In the genomic region with DNA sequence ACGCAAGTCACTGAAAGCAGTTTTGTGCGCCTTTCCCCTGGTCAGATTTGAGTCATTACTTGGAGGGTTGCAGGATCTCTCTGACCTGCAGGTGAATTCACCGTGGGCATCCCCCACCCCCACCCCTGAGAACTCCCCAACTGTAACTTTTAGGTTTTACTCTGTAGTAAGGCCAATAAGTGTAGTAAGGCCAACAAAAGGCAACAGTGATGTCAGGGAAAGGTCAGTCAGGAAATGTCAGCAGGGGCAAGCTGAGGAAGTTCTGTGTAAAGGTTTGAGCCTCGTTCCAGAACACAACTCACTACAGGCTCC, we compare ENCODE assay signal across 8 mouse cellular contexts. TPM values are rescaled to one million over a fixed set of nuclear protein-coding genes. Genes with fewer than 3 reads are reported as not detected.
DNase-seq lines count a peak whose midpoint lies in the region; ATAC-seq and TF ChIP-seq lines count a peak whose summit lies in the region.

No protein-coding gene starts in this region.

- no peaks in the 10 kb centered on the region for H3K27me3 ChIP-seq in limb, embryonic 12.5 days
- H3K27me3 ChIP-seq in neural tube, embryonic 15.5 days (replicated peaks), result no peaks in the 10 kb centered on the region

- no peak overlapping the region for H3K27ac ChIP-seq in embryonic fibroblast, embryonic 13.5 days (ENCODE audit: insufficient read depth, low read length)
- H3K27ac ChIP-seq in limb, embryonic 12.5 days, result no peak overlapping the region
- no peak overlapping the region; the same call in 1 of the 2 replicates for H3K27ac ChIP-seq in neural tube, embryonic 15.5 days (replicated peaks)

- H3K36me3 ChIP-seq in limb, embryonic 12.5 days, result peaks cover 9% of the 10 kb centered on the region; the same call in 1 of the 2 replicates
- no peaks in the 10 kb centered on the region for H3K36me3 ChIP-seq in neural tube, embryonic 15.5 days

- WGBS in lung, adult 2 months, result 10% methylated on average over 4 of the region's 4 CpGs
- 12% methylated on average over 4 of the region's 4 CpGs for WGBS in limb, embryonic 12.5 days
- 11% methylated on average over 4 of the region's 4 CpGs for whole genome bisulfite sequencing in neural tube, embryonic 15.5 days

- no peaks in the 10 kb centered on the region for H3K4me1 ChIP-seq in lung, adult 2 months (ENCODE audit: control insufficient read depth, insufficient read depth, low read length)
- peaks cover 5% of the 10 kb centered on the region; the same call in 1 of the 2 replicates for H3K4me1 ChIP-seq in embryonic fibroblast, embryonic 13.5 days (ENCODE audit: control insufficient read depth, insufficient read depth, low read length)
- peaks cover 13% of the 10 kb centered on the region for H3K4me1 ChIP-seq in limb, embryonic 12.5 days (replicated peaks)
- H3K4me1 ChIP-seq in neural tube, embryonic 15.5 days, result peaks cover 29% of the 10 kb centered on the region

- H3K4me3 ChIP-seq in lung, adult 2 months (replicated peaks; ENCODE audit: extremely low read depth, low read depth, low read length), result peak overlapping the region; percentile 31
- H3K4me3 ChIP-seq in embryonic fibroblast, embryonic 13.5 days (ENCODE audit: insufficient read depth, low read length), result peak overlapping the region; percentile 75
- H3K4me3 ChIP-seq in limb, embryonic 12.5 days (replicated peaks), result peak overlapping the region; percentile 97
- H3K4me3 ChIP-seq in neural tube, embryonic 15.5 days (replicated peaks), result peak overlapping the region; percentile 69

- ATAC-seq in limb, embryonic 12.5 days (ENCODE audit: insufficient number of reproducible peaks, insufficient read depth, low FRiP score, low TSS enrichment, low read depth), result no peak
- no peak for ATAC-seq in neural tube, embryonic 15.5 days (ENCODE audit: low FRiP score)
- ATAC-seq in inflammation-experienced regulatory T-cells, adult 6 months, result no peak

- DNase-seq in lung, adult 2 months, result no peak
- no peak for DNase-seq in lung, postnatal 10 days
- DNase-seq in layer of hippocampus, adult 9-10 months (ENCODE audit: low spot score), result no peak
- DNase-seq in right cerebral cortex, postnatal 14 days, result no peak

- H3K4me2 ChIP-seq in limb, embryonic 12.5 days, result peak overlapping the region; percentile 95
- H3K4me2 ChIP-seq in neural tube, embryonic 15.5 days, result peak overlapping the region; percentile 80

- H3K9me3 ChIP-seq in limb, embryonic 12.5 days, result no peaks in the 10 kb centered on the region
- no peaks in the 10 kb centered on the region for H3K9me3 ChIP-seq in neural tube, embryonic 15.5 days (replicated peaks)

- H3K9ac ChIP-seq in limb, embryonic 12.5 days (replicated peaks), result peak overlapping the region; percentile 87; the same call in 1 of the 2 replicates
- peak overlapping the region; percentile 72 for H3K9ac ChIP-seq in neural tube, embryonic 15.5 days (replicated peaks)

- no peak for TF ChIP-seq CTCF in lung, adult 2 months (IDR thresholded peaks at IDR 0.05; ENCODE audit: insufficient read depth, low read length)
- no peak for TF ChIP-seq CTCF in embryonic fibroblast, embryonic 13.5 days (IDR thresholded peaks at IDR 0.05; ENCODE audit: borderline replicate concordance, insufficient read depth, low read length)

- TF ChIP-seq POLR2A in lung, adult 2 months (IDR thresholded peaks at IDR 0.05; ENCODE audit: borderline replicate concordance, extremely low read depth, low read depth, low read length), result no peak
- no peak for TF ChIP-seq POLR2A in embryonic fibroblast, embryonic 13.5 days (IDR thresholded peaks at IDR 0.05; ENCODE audit: low read depth, low read length)

RNA-seq across cellular contexts. Expression of a gene that starts 1.1 kb away (rescaled TPM):
- 13.9 and 15.9 TPM in 2 replicates for polyA plus RNA-seq in lung, adult 2 months (2012; rRNA removed)
- 11.0 TPM in 2 replicates for polyA plus RNA-seq in embryonic fibroblast, embryonic 13.5 days (2011; ENCODE audit: insufficient read length, low read depth, missing spikeins)
- 11.7 and 12.5 TPM in 2 replicates for polyA plus RNA-seq in limb, embryonic 12.5 days (2016; fragmentation: Nextera tagmentation; extraction: Ambion mirVana)
- 19.4 and 19.6 TPM in 2 replicates for polyA plus RNA-seq in neural tube, embryonic 15.5 days (2015; fragmentation: Nextera tagmentation; extraction: Ambion mirVana)
- polyA plus RNA-seq in inflammation-experienced regulatory T-cells, adult 6 months (2017; shearing (Covaris generic)), result 1 to 10 TPM; 7.5 to 9.0 (median 7.7) TPM

RNA-seq across cellular contexts. Expression of a gene that starts 22.8 kb away (rescaled TPM):
- polyA plus RNA-seq in lung, adult 2 months (2012; rRNA removed), result 0.74 and 1.2 TPM in 2 replicates
- 17.4 and 22.7 TPM in 2 replicates for polyA plus RNA-seq in embryonic fibroblast, embryonic 13.5 days (2011; ENCODE audit: insufficient read length, low read depth, missing spikeins)
- polyA plus RNA-seq in limb, embryonic 12.5 days (2016; fragmentation: Nextera tagmentation; extraction: Ambion mirVana), result 47.5 and 47.6 TPM in 2 replicates
- polyA plus RNA-seq in neural tube, embryonic 15.5 days (2015; fragmentation: Nextera tagmentation; extraction: Ambion mirVana), result 7.4 and 13.7 TPM in 2 replicates
- polyA plus RNA-seq in inflammation-experienced regulatory T-cells, adult 6 months (2017; shearing (Covaris generic)), result 10 to 100 TPM in 1 of 3 experiments, 1 to 10 TPM in 2; 3.3 to 22.4 (median 3.9) TPM

RNA-seq across cellular contexts. Expression of a gene that starts 23.1 kb away (rescaled TPM):
- polyA plus RNA-seq in lung, adult 2 months (2012; rRNA removed), result 4.8 and 8.1 TPM in 2 replicates
- 14.4 and 23.8 TPM in 2 replicates for polyA plus RNA-seq in embryonic fibroblast, embryonic 13.5 days (2011; ENCODE audit: insufficient read length, low read depth, missing spikeins)
- 72.2 and 82.7 TPM in 2 replicates for polyA plus RNA-seq in limb, embryonic 12.5 days (2016; fragmentation: Nextera tagmentation; extraction: Ambion mirVana)
- 39.4 and 40.1 TPM in 2 replicates for polyA plus RNA-seq in neural tube, embryonic 15.5 days (2015; fragmentation: Nextera tagmentation; extraction: Ambion mirVana)
- 10 to 100 TPM; 23.1 to 79.6 (median 36.6) TPM for polyA plus RNA-seq in inflammation-experienced regulatory T-cells, adult 6 months (2017; shearing (Covaris generic))

RNA-seq across cellular contexts. Expression of a gene that starts 34.4 kb away (rescaled TPM):
- 1.2 and 1.5 TPM in 2 replicates for polyA plus RNA-seq in lung, adult 2 months (2012; rRNA removed)
- 0.61 and 0.97 TPM in 2 replicates for polyA plus RNA-seq in embryonic fibroblast, embryonic 13.5 days (2011; ENCODE audit: insufficient read length, low read depth, missing spikeins)
- polyA plus RNA-seq in limb, embryonic 12.5 days (2016; fragmentation: Nextera tagmentation; extraction: Ambion mirVana), result 2.0 and 2.3 TPM in 2 replicates
- polyA plus RNA-seq in neural tube, embryonic 15.5 days (2015; fragmentation: Nextera tagmentation; extraction: Ambion mirVana), result 5.9 and 7.0 TPM in 2 replicates
- polyA plus RNA-seq in inflammation-experienced regulatory T-cells, adult 6 months (2017; shearing (Covaris generic)), result under 1 TPM in 1 of 3 experiments, not detected in 2; 0.25 TPM

RNA-seq across cellular contexts. Expression of a gene that starts 49.0 kb away (rescaled TPM):
- 10.2 and 14.7 TPM in 2 replicates for polyA plus RNA-seq in lung, adult 2 months (2012; rRNA removed)
- polyA plus RNA-seq in embryonic fibroblast, embryonic 13.5 days (2011; ENCODE audit: insufficient read length, low read depth, missing spikeins), result 67.7 and 74.7 TPM in 2 replicates
- 134 TPM in 2 replicates for polyA plus RNA-seq in limb, embryonic 12.5 days (2016; fragmentation: Nextera tagmentation; extraction: Ambion mirVana)
- polyA plus RNA-seq in neural tube, embryonic 15.5 days (2015; fragmentation: Nextera tagmentation; extraction: Ambion mirVana), result 108 and 116 TPM in 2 replicates
- 10 to 100 TPM; 23.8 to 29.5 (median 24.6) TPM for polyA plus RNA-seq in inflammation-experienced regulatory T-cells, adult 6 months (2017; shearing (Covaris generic))

Comparison
In these comparisons a context has a peak if more than half of its experiments do, and no peak if none do; other contexts are left out.
1. H3K4me3 ChIP-seq: peak in every context shown above with its lines; median percentile 97 in limb, embryonic 12.5 days; 75 in embryonic fibroblast, embryonic 13.5 days; 69 in neural tube, embryonic 15.5 days; 31 in lung, adult 2 months.